Mouse (Mus musculus): ENCODE results near the gene Rsph10b. TPM values are rescaled to one million over a fixed set of nuclear protein-coding genes. Genes with fewer than 3 reads are reported as not detected.
"Not testable (repeated sequence)": the region's sequence is repeated elsewhere in the genome, so short reads cannot be mapped to it uniquely, and the experiment has no call there.

Gene Rsph10b
- polyA plus RNA-seq, 1 experiment from 2014 or later: 6.7 TPM

DNA sequence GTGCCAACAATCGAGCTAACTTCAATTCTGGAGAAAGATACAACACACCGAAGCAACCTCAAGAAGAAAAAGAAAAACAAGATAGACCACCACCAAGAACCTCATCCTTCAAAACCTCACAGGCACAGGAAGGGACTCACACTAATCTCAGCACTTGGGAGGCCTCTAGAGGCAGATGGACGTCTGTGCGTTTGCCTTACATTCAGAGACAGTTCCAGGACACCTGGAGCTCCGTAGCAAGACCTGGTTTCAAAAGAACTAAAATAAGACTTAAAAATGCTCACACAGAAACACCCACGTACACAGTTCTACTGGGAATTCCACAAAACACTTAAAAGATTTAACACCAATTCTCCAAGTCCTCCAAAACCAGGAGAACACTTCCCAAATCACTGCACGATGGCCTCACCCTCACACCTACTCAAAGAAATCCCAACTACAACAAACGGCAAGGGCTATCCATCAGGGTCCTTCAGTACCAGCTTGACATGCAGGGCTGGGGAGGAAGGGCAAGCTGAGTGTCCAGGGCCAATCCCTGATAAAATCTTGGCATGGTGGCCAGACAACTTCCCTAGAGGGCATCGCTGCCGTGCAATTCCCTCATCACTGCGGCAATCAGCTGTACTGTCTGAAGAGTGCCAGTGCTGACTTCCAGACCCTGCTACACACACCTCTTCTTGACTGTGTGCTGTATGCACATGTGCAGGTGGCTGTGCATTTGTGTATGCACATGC lies 62.0 kb downstream of the Rsph10b start:
- Histone ChIP-seq H3K27ac (replicated peaks) (no peak overlapping the region), H3K27me3 (no peaks in the 10 kb centered on the region), H3K9ac (no peak overlapping the region), H3K4me2 (replicated peaks) (no peak overlapping the region), H3K9me3 (replicated peaks) (no peaks in the 10 kb centered on the region), H3K36me3 (peaks cover 98% of the 10 kb centered on the region), H3K4me1 (no peaks in the 10 kb centered on the region), H3K4me3 (replicated peaks) (no peak overlapping the region)
- no peak for ATAC-seq (ENCODE audit: insufficient number of reproducible peaks, low FRiP score, low TSS enrichment, low read depth)
- 77% methylated on average over 11 of the region's 11 CpGs for WGBS

DNA sequence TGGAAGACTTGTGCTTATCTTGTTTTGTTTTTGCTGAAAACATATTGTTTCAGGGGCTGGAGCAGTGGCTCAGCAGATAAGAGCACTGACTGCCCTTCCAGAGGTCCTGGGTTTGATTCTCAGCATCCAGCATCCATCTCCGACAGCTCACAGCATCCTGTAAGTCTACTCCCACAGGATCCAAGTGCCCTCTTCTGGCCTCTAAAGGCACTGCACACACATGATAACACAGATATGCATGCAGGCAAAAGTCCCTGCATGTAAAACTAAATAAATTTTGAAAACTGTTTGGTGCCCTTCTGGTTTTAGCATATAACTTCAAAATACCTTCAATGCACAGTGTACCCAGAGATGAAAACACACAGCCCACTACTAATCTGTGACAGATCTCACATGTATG lies 66.6 kb downstream of the Rsph10b start:
- Histone ChIP-seq H3K9ac (no peak overlapping the region), H3K27me3 (no peaks in the 10 kb centered on the region), H3K4me3 (replicated peaks) (no peak overlapping the region), H3K27ac (replicated peaks) (no peak overlapping the region), H3K4me2 (replicated peaks) (no peak overlapping the region), H3K36me3 (peaks cover 97% of the 10 kb centered on the region), H3K4me1 (no peaks in the 10 kb centered on the region), H3K9me3 (replicated peaks) (no peaks in the 10 kb centered on the region)
- 74% methylated on average over 1 of the region's 1 CpGs for WGBS
- ATAC-seq (ENCODE audit: insufficient number of reproducible peaks, low FRiP score, low TSS enrichment, low read depth): no peak

DNA sequence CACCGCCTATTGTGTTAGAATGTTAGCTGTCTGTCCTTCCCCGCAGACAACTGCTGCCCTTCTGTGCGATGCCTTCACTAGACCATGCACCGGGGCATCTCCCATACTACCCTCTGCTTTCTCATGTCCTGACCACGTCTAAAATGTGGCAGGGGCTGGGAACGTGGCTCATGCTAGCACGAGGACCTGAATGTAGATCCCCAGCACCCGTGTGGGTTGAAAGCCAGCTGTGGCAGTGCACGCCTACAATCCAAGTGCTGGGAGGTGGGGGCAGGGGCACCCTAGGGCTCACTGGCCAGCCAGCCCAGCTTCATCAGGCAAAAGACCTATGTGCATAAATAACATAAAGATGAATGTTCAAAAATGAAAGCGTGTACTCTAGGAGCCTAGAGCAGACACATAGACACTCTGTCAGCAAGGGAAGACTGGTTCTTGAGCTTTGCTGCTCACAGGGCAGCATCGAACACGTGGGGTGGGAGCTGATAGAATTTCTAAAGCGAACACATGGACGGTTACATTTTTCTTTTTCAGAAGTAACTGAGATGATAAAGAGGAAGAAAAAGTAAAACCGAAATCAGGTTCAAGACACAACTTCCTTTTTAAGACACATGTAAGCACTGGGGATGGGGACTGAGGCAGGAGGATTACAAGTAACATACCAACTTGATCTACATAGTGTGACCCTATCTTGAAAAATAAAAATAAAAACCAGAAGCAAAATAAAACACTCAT lies 69.8 kb downstream of the Rsph10b start:
- Histone ChIP-seq H3K4me1 (no peaks in the 10 kb centered on the region), H3K27me3 (no peaks in the 10 kb centered on the region), H3K36me3 (peaks cover 91% of the 10 kb centered on the region), H3K4me3 (replicated peaks) (no peak overlapping the region), H3K27ac (replicated peaks) (no peak overlapping the region), H3K9me3 (replicated peaks) (no peaks in the 10 kb centered on the region), H3K9ac (no peak overlapping the region), H3K4me2 (replicated peaks) (no peak overlapping the region)
- ATAC-seq (ENCODE audit: insufficient number of reproducible peaks, low FRiP score, low TSS enrichment, low read depth): no peak
- 90% methylated on average over 15 of the region's 15 CpGs for WGBS

DNA sequence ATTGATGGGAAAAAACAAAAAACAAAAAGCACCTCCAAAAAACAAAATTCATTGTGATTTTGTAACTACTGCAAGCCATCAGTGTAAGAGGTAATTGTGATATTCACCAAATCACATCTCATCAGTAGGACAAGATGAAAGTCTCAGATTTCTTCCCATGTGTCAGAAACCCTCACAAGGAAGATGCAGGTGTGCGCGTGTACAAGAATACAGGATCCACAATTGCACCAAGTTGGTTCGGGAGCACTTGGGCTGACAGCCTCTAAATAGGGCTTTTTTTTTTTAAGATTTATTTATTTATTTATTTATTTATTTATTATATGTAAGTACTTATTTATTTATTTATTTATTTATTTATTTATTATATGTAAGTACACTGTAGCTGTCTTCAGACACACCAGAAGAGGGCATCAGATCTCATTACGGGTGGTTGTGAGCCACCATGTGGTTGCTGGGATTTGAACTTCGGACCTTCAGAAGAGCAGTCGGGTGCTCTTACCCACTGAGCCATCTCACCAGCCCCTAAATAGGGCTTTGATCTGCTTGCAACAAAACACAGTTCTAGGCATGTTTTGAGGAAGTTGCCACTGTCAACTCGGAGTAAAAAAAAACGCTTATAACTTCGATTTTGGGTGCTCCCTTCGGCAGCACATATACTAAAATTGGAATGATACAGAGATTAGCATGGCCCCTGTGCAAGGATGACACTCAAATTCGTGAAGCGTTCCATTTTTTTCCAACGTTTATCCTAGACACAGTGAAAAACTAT lies 80.7 kb downstream of the Rsph10b start:
- not testable (repeated sequence) for H3K27ac ChIP-seq (replicated peaks); H3K27me3 ChIP-seq; ATAC-seq (ENCODE audit: insufficient number of reproducible peaks, low FRiP score, low TSS enrichment, low read depth); H3K9ac ChIP-seq; H3K4me1 ChIP-seq; H3K9me3 ChIP-seq (replicated peaks)
- 58% methylated on average over 13 of the region's 13 CpGs for WGBS
- Histone ChIP-seq H3K4me2 (replicated peaks) (peak overlapping the region; percentile 47), H3K4me3 (replicated peaks) (peak overlapping the region; percentile 98), H3K36me3 (peaks cover 37% of the 10 kb centered on the region)

DNA sequence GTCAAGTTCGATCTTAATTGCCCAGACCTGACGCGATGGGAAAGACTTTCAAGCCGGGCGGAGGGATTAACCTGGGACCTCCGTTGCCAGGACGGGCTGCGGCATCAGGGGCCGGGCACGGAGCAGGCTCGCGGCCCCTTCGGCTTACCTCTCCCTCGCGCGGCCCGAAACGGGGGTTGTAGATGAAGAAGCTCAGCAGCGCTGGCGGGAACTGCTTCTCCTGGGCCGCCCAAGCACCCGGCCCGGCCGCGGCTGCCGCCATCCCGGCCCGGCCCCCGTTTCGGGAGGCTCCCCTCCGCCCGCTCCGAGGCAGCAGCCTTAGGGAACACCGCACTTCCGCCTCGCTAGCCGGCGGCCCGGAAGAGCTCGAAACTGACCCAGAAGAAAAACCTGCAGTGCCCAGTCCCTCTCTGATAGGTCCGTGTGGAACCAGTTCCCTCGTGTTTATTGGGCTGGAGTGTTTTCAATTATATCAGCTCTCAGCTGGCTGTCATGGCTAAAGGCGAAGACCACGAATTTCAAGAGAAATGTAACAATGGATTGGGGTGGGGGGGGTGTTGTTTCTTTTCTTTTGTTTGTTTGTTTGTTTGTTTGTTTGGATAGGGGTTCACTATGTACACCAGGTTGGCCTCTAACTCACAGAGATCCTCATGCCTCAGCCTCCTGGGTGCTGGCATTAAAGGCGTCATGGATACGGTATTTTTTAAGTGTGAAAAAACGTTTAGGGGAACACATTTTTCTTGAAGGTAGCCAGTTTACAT lies 81.9 kb downstream of the Rsph10b start, which contains the start of gene Ccz1:
Ccz1 (minus strand) TSS at position 327 of the 761 bp plus-strand sequence.
- Histone ChIP-seq H3K27me3 (no peaks in the 10 kb centered on the region), H3K4me2 (replicated peaks) (peak within 1 kb of the TSS; percentile 47), H3K36me3 (peaks cover 26% of the 10 kb centered on the region), H3K4me1 (peaks cover 8% of the 10 kb centered on the region), H3K9me3 (replicated peaks) (no peaks in the 10 kb centered on the region), H3K9ac (peak within 1 kb of the TSS; percentile 96), H3K4me3 (replicated peaks) (peak within 1 kb of the TSS; percentile 98), H3K27ac (replicated peaks) (peak within 1 kb of the TSS; percentile 89)
- 3% methylated on average over 47 of the region's 47 CpGs for WGBS
- ATAC-seq (ENCODE audit: insufficient number of reproducible peaks, low FRiP score, low TSS enrichment, low read depth): peak; percentile 97

GRCm38 (mm10) chr5:144015312-144015650 lies 82.4 kb downstream of the Rsph10b start:
- no peaks in the 10 kb centered on the region for H3K27me3 ChIP-seq
- H3K9me3 ChIP-seq (replicated peaks): no peaks in the 10 kb centered on the region
- peak overlapping the region; percentile 47 for H3K4me2 ChIP-seq (replicated peaks)
- peaks cover 22% of the 10 kb centered on the region for H3K36me3 ChIP-seq
- WGBS: 75% methylated on average over 3 of the region's 3 CpGs
- ATAC-seq (ENCODE audit: insufficient number of reproducible peaks, low FRiP score, low TSS enrichment, low read depth): no peak
- peaks cover 8% of the 10 kb centered on the region for H3K4me1 ChIP-seq
- peak overlapping the region; percentile 98 for H3K4me3 ChIP-seq (replicated peaks)
- peak overlapping the region; percentile 89 for H3K27ac ChIP-seq (replicated peaks)
- H3K9ac ChIP-seq: no peak overlapping the region

GRCm38 (mm10) chr5:144015845-144016244 lies 83.0 kb downstream of the Rsph10b start:
- H3K4me3 ChIP-seq (replicated peaks): no peak overlapping the region
- no peak overlapping the region for H3K27ac ChIP-seq (replicated peaks)
- no peaks in the 10 kb centered on the region for H3K27me3 ChIP-seq
- H3K4me1 ChIP-seq: peaks cover 8% of the 10 kb centered on the region
- H3K9ac ChIP-seq: no peak overlapping the region
- ATAC-seq (ENCODE audit: insufficient number of reproducible peaks, low FRiP score, low TSS enrichment, low read depth): no peak
- H3K4me2 ChIP-seq (replicated peaks): no peak overlapping the region
- H3K9me3 ChIP-seq (replicated peaks): no peaks in the 10 kb centered on the region
- H3K36me3 ChIP-seq: peaks cover 17% of the 10 kb centered on the region
- WGBS: 82% methylated on average over 9 of the region's 9 CpGs

GRCm38 (mm10) chr5:144026620-144027263 lies 93.9 kb downstream of the Rsph10b start, which contains the start of gene Ocm:
Gene Ocm (minus strand): TSS chr5:144026670.
- H3K27me3 ChIP-seq: no peaks in the 10 kb centered on the region
- H3K9me3 ChIP-seq (replicated peaks): no peaks in the 10 kb centered on the region
- 57% methylated on average over 11 of the region's 11 CpGs for WGBS
- no peak within 1 kb of the TSS for H3K27ac ChIP-seq (replicated peaks)
- no peak within 1 kb of the TSS for H3K4me2 ChIP-seq (replicated peaks)
- ATAC-seq (ENCODE audit: insufficient number of reproducible peaks, low FRiP score, low TSS enrichment, low read depth): no peak
- no peaks in the 10 kb centered on the region for H3K36me3 ChIP-seq
- no peak within 1 kb of the TSS for H3K9ac ChIP-seq
- no peaks in the 10 kb centered on the region for H3K4me1 ChIP-seq
- H3K4me3 ChIP-seq (replicated peaks): no peak within 1 kb of the TSS

- Histone ChIP-seq H3K4me3 (replicated peaks) (no peak overlapping the region), H3K4me2 (replicated peaks) (no peak overlapping the region), H3K36me3 (no peaks in the 10 kb centered on the region), H3K27ac (replicated peaks) (no peak overlapping the region), H3K4me1 (no peaks in the 10 kb centered on the region), H3K27me3 (no peaks in the 10 kb centered on the region), H3K9ac (no peak overlapping the region), H3K9me3 (replicated peaks) (no peaks in the 10 kb centered on the region)
- 77% methylated on average over 7 of the region's 7 CpGs for WGBS
- ATAC-seq (ENCODE audit: insufficient number of reproducible peaks, low FRiP score, low TSS enrichment, low read depth): no peak
These were observed 99.7 kb downstream of the Rsph10b start for GRCm38 (mm10) chr5:144032491-144032890.

- H3K4me3 ChIP-seq (replicated peaks): no peak overlapping the region
- 57% methylated on average over 7 of the region's 7 CpGs for WGBS
- ATAC-seq (ENCODE audit: insufficient number of reproducible peaks, low FRiP score, low TSS enrichment, low read depth): no peak
- no peaks in the 10 kb centered on the region for H3K36me3 ChIP-seq
- no peak overlapping the region for H3K27ac ChIP-seq (replicated peaks)
- H3K9ac ChIP-seq: no peak overlapping the region
- no peaks in the 10 kb centered on the region for H3K4me1 ChIP-seq
- H3K27me3 ChIP-seq: no peaks in the 10 kb centered on the region
- H3K9me3 ChIP-seq (replicated peaks): no peaks in the 10 kb centered on the region
- H3K4me2 ChIP-seq (replicated peaks): no peak overlapping the region
These were observed 101.7 kb downstream of the Rsph10b start for GRCm38 (mm10) chr5:144034567-144034966.

All from embryonic facial prominence, embryonic 15.5 days (tissue).